Mouse (Mus musculus): ENCODE measurements around the gene Gpr149. TPM values are rescaled to one million over a fixed set of nuclear protein-coding genes. Genes with fewer than 3 reads are reported as not detected.

Gene Gpr149
- total and polyA plus RNA-seq, 3 experiments: not detected

DNA sequence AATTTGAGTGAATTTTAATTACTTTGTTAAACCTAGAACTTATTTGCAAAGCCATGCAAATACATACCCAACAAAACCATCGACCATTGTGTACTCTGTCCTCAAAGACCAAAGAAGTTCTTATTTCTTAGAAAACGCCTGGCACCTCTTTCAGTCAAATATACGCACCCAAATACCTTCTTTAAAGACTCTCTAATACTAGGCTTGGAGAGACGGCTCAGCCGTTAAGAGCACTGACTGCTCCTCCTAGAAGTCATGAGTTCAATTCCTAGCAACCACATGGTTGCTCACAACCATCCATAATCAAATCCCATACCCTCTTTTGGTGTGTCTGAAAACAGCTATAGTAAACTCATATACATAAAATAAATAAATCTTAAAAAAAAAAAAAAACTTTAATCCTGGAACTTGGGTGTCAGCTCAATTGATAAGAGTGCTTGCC, 97.7 kb downstream of the Gpr149 start:
- Histone ChIP-seq H3K4me1 (ENCODE audit: control insufficient read depth in 1 of 2, insufficient read depth in 2 of 2) (peaks cover 0 to 6% of the 10 kb centered on the region in 2 experiments; a peak in 1 of 4 replicates), H3K36me3 (replicated peaks in 1 of 2; ENCODE audit: control insufficient read depth in 1 of 2, insufficient read depth in 1 of 2, low read length in 1 of 2) (peaks cover 0 to under 1% of the 10 kb centered on the region in 2 experiments), H3K79me2 (replicated peaks; ENCODE audit: control insufficient read depth, extremely low read depth, insufficient read depth, poor library complexity, severe bottlenecking) (peaks cover 20% of the 10 kb centered on the region), H3K27me3 (replicated peaks) (no peaks in the 10 kb centered on the region), H3K4me2 (ENCODE audit: insufficient read depth, low read depth, poor library complexity, severe bottlenecking) (peak overlapping the region; percentile 57; the same call in 1 of the 2 replicates), H3K9me3 (replicated peaks; ENCODE audit: low read length) (no peaks in the 10 kb centered on the region), H3K4me3 (replicated peaks in 1 of 3; ENCODE audit: low read depth in 2 of 3, low read length in 2 of 3, poor library complexity in 1 of 3) (peak overlapping the region; percentile 82 to 100 (median 86)), H3K27ac (ENCODE audit: insufficient read depth, low read depth) (no peak overlapping the region), H3K9ac (ENCODE audit: insufficient read depth, low read depth) (no peak overlapping the region)
- in situ Hi-C loops (cut with MboI; ENCODE audit: low pct_ligation_motif_present, low pct_unique_long_range_greater_than_20kb, low sequenced_read_pairs): no loop called here
- no peak for TF ChIP-seq GABPA (IDR thresholded peaks at IDR 0.05; ENCODE audit: insufficient replicate concordance, low read depth, low read length)
- TF ChIP-seq NRF1 (IDR thresholded peaks at IDR 0.05; ENCODE audit: low read depth, low read length): no peak
- TF ChIP-seq ZC3H11A (IDR thresholded peaks at IDR 0.05; ENCODE audit: low read depth, low read length): no peak
- TF ChIP-seq TBP (conservative IDR thresholded peaks at IDR 0.05; ENCODE audit: low read depth, low read length): 0 out of 2 replicates have a peak, but pooled peaks have one; percentile 11
- TF ChIP-seq TCF12 (IDR thresholded peaks at IDR 0.05; ENCODE audit: low read depth, low read length): no peak
- TF ChIP-seq ELF1 (IDR thresholded peaks at IDR 0.05; ENCODE audit: low read depth, low read length): no peak
- TF ChIP-seq PAX5 (IDR thresholded peaks at IDR 0.05; ENCODE audit: low read length): no peak
- dilution Hi-C loops (cut with MboI; ENCODE audit: extremely low pct_ligation_motif_present, extremely low pct_unique_long_range_greater_than_20kb, low sequenced_read_pairs): no loop called here
- no peak for DNase-seq (ENCODE audit: extremely low read depth)

DNA sequence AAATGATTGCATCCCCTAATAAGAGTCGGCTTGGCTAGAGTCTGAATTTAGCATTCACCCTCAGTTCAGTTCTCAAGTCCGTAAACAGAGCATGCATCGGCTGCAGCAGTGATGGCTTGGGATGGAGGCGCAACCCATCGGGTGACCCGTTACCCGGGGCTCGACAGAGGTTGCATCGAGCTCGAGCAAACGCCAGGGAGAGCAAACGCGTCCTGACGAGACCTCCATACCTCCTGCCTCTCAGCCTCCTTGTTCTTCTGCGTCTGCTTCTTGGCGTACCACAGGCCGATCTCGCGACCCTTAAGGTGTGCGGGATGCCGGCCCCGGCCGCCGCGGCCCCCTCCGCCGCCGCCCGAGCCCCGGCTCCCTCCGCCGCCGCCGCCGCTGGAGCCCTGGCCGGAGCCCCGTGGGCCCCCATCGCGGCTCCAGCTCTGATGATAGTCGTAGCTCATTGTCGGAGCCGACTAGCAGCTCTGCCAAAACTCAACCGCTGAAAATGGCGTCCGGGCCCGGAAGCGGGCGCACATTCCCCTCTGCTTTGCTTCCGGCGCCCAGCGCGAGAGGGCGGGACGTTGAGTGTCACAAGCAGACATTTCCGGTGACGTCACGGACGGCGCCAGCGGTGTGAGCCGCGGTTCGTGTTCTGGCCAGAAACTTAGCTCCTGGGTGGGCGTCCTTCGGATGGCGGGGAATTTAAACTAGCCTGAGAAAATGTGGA, 98.3 kb downstream of the Gpr149 start, which contains the start of gene Dhx36:
Gene Dhx36, minus strand, starts transcription at position 517 of the 718 bp plus-strand sequence.
- peaks cover 0 to 6% of the 10 kb centered on the region in 2 experiments; a peak in 1 of 4 replicates for H3K4me1 ChIP-seq (ENCODE audit: control insufficient read depth in 1 of 2, insufficient read depth in 2 of 2)
- H3K79me2 ChIP-seq (replicated peaks; ENCODE audit: control insufficient read depth, extremely low read depth, insufficient read depth, poor library complexity, severe bottlenecking): peaks cover 20% of the 10 kb centered on the region
- H3K4me2 ChIP-seq (ENCODE audit: insufficient read depth, low read depth, poor library complexity, severe bottlenecking): peak within 1 kb of the TSS; percentile 98
- H3K9ac ChIP-seq (ENCODE audit: insufficient read depth, low read depth): peak within 1 kb of the TSS; percentile 72
- in situ Hi-C loops (cut with MboI; ENCODE audit: low pct_ligation_motif_present, low pct_unique_long_range_greater_than_20kb, low sequenced_read_pairs): no loop called here
- peak within 1 kb of the TSS; percentile 34; the same call in 1 of the 2 replicates for H3K27ac ChIP-seq (ENCODE audit: insufficient read depth, low read depth)
- dilution Hi-C loops (cut with MboI; ENCODE audit: extremely low pct_ligation_motif_present, extremely low pct_unique_long_range_greater_than_20kb, low sequenced_read_pairs): no loop called here
- DNase-seq (ENCODE audit: extremely low read depth): peak; percentile 95
- H3K9me3 ChIP-seq (replicated peaks; ENCODE audit: low read length): no peaks in the 10 kb centered on the region
- peak within 1 kb of the TSS; percentile 82 to 100 (median 86) for H3K4me3 ChIP-seq (replicated peaks in 1 of 3; ENCODE audit: low read depth in 2 of 3, low read length in 2 of 3, poor library complexity in 1 of 3)
- peaks cover 0 to 7% of the 10 kb centered on the region in 2 experiments for H3K36me3 ChIP-seq (replicated peaks in 1 of 2; ENCODE audit: control insufficient read depth in 1 of 2, insufficient read depth in 1 of 2, low read length in 1 of 2)
- no peaks in the 10 kb centered on the region for H3K27me3 ChIP-seq (replicated peaks)
- TF ChIP-seq JUN (IDR thresholded peaks at IDR 0.05; ENCODE audit: insufficient read depth, low read depth, low read length): peak; percentile 28; the same call in 1 of the 2 replicates
- TF ChIP-seq ZMIZ1 (IDR thresholded peaks at IDR 0.05; ENCODE audit: low read depth, low read length): no peak
- peak; percentile 53 for TF ChIP-seq MEF2A (IDR thresholded peaks at IDR 0.05; ENCODE audit: borderline replicate concordance, low read depth, low read length)
- TF ChIP-seq TCF12 (IDR thresholded peaks at IDR 0.05; ENCODE audit: low read depth, low read length): peak; percentile 85
- peak; percentile 92 for TF ChIP-seq E2F4 (IDR thresholded peaks at IDR 0.05; ENCODE audit: insufficient replicate concordance, low read depth, low read length)
- no peak for TF ChIP-seq USF1 (IDR thresholded peaks at IDR 0.05; ENCODE audit: low read depth, low read length)
- TF ChIP-seq CHD2 (IDR thresholded peaks at IDR 0.05; ENCODE audit: low read length): peak; percentile 46; the same call in 1 of the 2 replicates
- no peak for TF ChIP-seq ZKSCAN1 (IDR thresholded peaks at IDR 0.05; ENCODE audit: borderline replicate concordance, low read depth, low read length)
- peak; percentile 44; the same call in 1 of the 2 replicates for TF ChIP-seq IRF4 (IDR thresholded peaks at IDR 0.05; ENCODE audit: low read depth, low read length)
- TF ChIP-seq MXI1 (IDR thresholded peaks at IDR 0.05; ENCODE audit: low read depth, low read length): peak; percentile 68
- no peak for TF ChIP-seq ZC3H11A (IDR thresholded peaks at IDR 0.05; ENCODE audit: low read depth, low read length)
- no peak for TF ChIP-seq ZNF384 (IDR thresholded peaks at IDR 0.05; ENCODE audit: low read depth, low read length)
- peak; percentile 51; the same call in 1 of the 2 replicates for TF ChIP-seq TBP (conservative IDR thresholded peaks at IDR 0.05; ENCODE audit: low read depth, low read length)
- TF ChIP-seq MAX (IDR thresholded peaks at IDR 0.05; ENCODE audit: low read length): no peak
- peak; percentile 86 for TF ChIP-seq SIN3A (IDR thresholded peaks at IDR 0.05; ENCODE audit: low read length)
- peak; percentile 86 for TF ChIP-seq HCFC1 (IDR thresholded peaks at IDR 0.05; ENCODE audit: low read depth, low read length)
- no peak for TF ChIP-seq MAFK (IDR thresholded peaks at IDR 0.05; ENCODE audit: insufficient replicate concordance, low read length)
- peak; percentile 81; the same call in 1 of the 2 replicates for TF ChIP-seq KAT2A (IDR thresholded peaks at IDR 0.05; ENCODE audit: insufficient replicate concordance, low read length)
- no peak for TF ChIP-seq RAD21 (IDR thresholded peaks at IDR 0.05; ENCODE audit: low read depth, low read length)
- peak; percentile 49; the same call in 1 of the 2 replicates for TF ChIP-seq MYC (IDR thresholded peaks at IDR 0.05; ENCODE audit: low read depth, low read length)
- no peak for TF ChIP-seq BHLHE40 (IDR thresholded peaks at IDR 0.05; ENCODE audit: low read depth, low read length)
- TF ChIP-seq USF2 (conservative IDR thresholded peaks at IDR 0.05; ENCODE audit: low read depth, low read length): no peak
- no peak for TF ChIP-seq PAX5 (IDR thresholded peaks at IDR 0.05; ENCODE audit: low read length)
- peak; percentile 57; the same call in 1 of the 2 replicates for TF ChIP-seq POLR2AphosphoS2 (IDR thresholded peaks at IDR 0.05; ENCODE audit: low read depth, low read length)
- no peak for TF ChIP-seq MAZ (IDR thresholded peaks at IDR 0.05; ENCODE audit: low read depth, low read length)
- no peak for TF ChIP-seq EP300 (IDR thresholded peaks at IDR 0.05; ENCODE audit: low read length)
- TF ChIP-seq NRF1 (IDR thresholded peaks at IDR 0.05; ENCODE audit: low read depth, low read length): peak; percentile 34; the same call in 1 of the 2 replicates

Measured in CH12.LX (cell line).